Mouse (Mus musculus) hindbrain, embryonic 16.5 days (tissue): Measurements from ENCODE around the gene Ppt1. TPM values are rescaled to one million over a fixed set of nuclear protein-coding genes. Genes with fewer than 3 reads are reported as not detected.

Source experiments
- ATAC-seq: fragments of 200-750 bp; cut with Nextera tagmentation; 2 replicates; pipeline ENCODE4 v1.8.0; 2017; ENCODE audit warnings: moderate TSS enrichment, moderate library complexity
- H3K27ac ChIP-seq: fragments of 300-500 bp; sonication (generic); 2 replicates; pipeline ENCODE4 v1.5.1; 2014; ENCODE audit warnings: low read depth, mild to moderate bottlenecking, control low read depth, low read length, moderate library complexity
- H3K27me3 ChIP-seq: fragments of 300-500 bp; sonication (generic); replicated peaks from 2 replicates; pipeline ENCODE4 v1.6.1; 2014; ENCODE audit warnings: low read length; ENCODE audit not compliant: control insufficient read depth, insufficient read depth
- H3K36me3 ChIP-seq: fragments of 300-500 bp; sonication (generic); 2 replicates; pipeline ENCODE4 v1.6.1; 2014; ENCODE audit warnings: mild to moderate bottlenecking, low read length, moderate library complexity, mixed read lengths; ENCODE audit not compliant: control insufficient read depth, insufficient read depth
- H3K4me1 ChIP-seq: fragments of 300-500 bp; sonication (generic); 2 replicates; pipeline ENCODE4 v1.6.1; 2014; ENCODE audit warnings: low read depth, low read length; ENCODE audit not compliant: control insufficient read depth, insufficient read depth
- H3K4me2 ChIP-seq: fragments of 300-500 bp; sonication (generic); 2 replicates; pipeline ENCODE4 v1.6.1; 2014; ENCODE audit warnings: mild to moderate bottlenecking, low read length, control low read depth, moderate library complexity
- H3K4me3 ChIP-seq: fragments of 300-500 bp; sonication (generic); 2 replicates; pipeline ENCODE4 v1.5.1; 2014; ENCODE audit warnings: mild to moderate bottlenecking, low read length, control low read depth, moderate library complexity
- H3K9ac ChIP-seq: fragments of 300-500 bp; sonication (generic); 2 replicates; pipeline ENCODE4 v1.6.1; 2014; ENCODE audit warnings: low read depth, mild to moderate bottlenecking, control low read depth, low read length, moderate library complexity
- H3K9me3 ChIP-seq: fragments of 300-500 bp; sonication (generic); 2 replicates; pipeline ENCODE4 v1.6.1; 2014; ENCODE audit warnings: mild to moderate bottlenecking, low read length, moderate library complexity; ENCODE audit not compliant: control insufficient read depth
- WGBS: fragments of 180-500 bp; shearing (Covaris S2); extraction: QIAGEN DNeasy Blood & Tissue Kit; methylation state at CpG from one replicate; pipeline ENCODE4 v1.1.7; 2014; 5-methylcytosine and 5-hydroxymethylcytosine counted together
- polyA plus RNA-seq: library from polyadenylated mRNA; unstranded; fragments of >200 nt; fragmentation: Nextera tagmentation; extraction: Ambion mirVana; gene quantifications from 2 replicates; pipeline ENCODE4 v1.2.1, GENCODE M21; 2015

The Ppt1 gene
- polyA plus RNA-seq, 1 experiment from 2014 or later: 99.7 TPM

- Histone ChIP-seq H3K4me1 (no peaks in the 10 kb centered on the region), H3K27me3 (no peaks in the 10 kb centered on the region), H3K4me3 (no peak overlapping the region), H3K4me2 (no peak overlapping the region), H3K27ac (no peak overlapping the region), H3K9ac (no peak overlapping the region), H3K9me3 (no peaks in the 10 kb centered on the region), H3K36me3 (peaks cover 35% of the 10 kb centered on the region)
- 46% methylated on average over 2 of the region's 2 CpGs for WGBS
- ATAC-seq: no peak
Observed at GRCm38 (mm10) chr4:122857909-122858308, 21.9 kb downstream of the Ppt1 start.

GRCm38 (mm10) chr4:122859096-122859674 lies 23.1 kb downstream of the Ppt1 start:
- Histone ChIP-seq H3K4me3 (no peak overlapping the region), H3K27me3 (no peaks in the 10 kb centered on the region), H3K9me3 (no peaks in the 10 kb centered on the region), H3K27ac (no peak overlapping the region), H3K4me1 (no peaks in the 10 kb centered on the region), H3K4me2 (no peak overlapping the region), H3K9ac (no peak overlapping the region), H3K36me3 (peaks cover 40% of the 10 kb centered on the region)
- ATAC-seq: no peak
- 77% methylated on average over 6 of the region's 6 CpGs for WGBS

GRCm38 (mm10) chr4:122861836-122862235 lies 25.8 kb downstream of the Ppt1 start:
- no peaks in the 10 kb centered on the region for H3K4me1 ChIP-seq
- no peak overlapping the region for H3K4me3 ChIP-seq
- H3K9me3 ChIP-seq: no peaks in the 10 kb centered on the region
- no peak for ATAC-seq
- 85% methylated on average over 4 of the region's 4 CpGs for WGBS
- no peak overlapping the region for H3K4me2 ChIP-seq
- H3K27ac ChIP-seq: no peak overlapping the region
- H3K9ac ChIP-seq: no peak overlapping the region
- H3K36me3 ChIP-seq: peaks cover 44% of the 10 kb centered on the region
- no peaks in the 10 kb centered on the region for H3K27me3 ChIP-seq

DNA sequence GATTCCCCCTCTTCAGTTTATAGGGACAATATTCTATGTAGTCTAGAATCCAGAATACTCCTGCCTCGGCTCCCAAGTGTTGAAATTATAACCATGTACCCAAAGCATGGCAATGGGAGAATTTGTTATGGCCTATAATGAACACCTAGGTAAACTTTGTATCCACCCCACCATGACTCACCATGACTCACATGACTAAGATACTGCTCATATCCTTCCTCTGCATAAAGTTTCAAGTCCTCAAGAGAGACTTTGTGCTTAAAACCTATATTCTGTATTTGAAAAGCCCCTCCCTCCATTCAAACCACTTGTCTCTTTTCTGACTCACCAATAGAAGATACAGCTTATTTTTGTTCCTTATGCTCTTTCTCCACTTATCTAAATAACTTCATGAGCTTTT lies 32.0 kb downstream of the Ppt1 start:
- no peak overlapping the region for H3K4me2 ChIP-seq
- H3K4me3 ChIP-seq: no peak overlapping the region
- 95% methylated on average over 1 of the region's 1 CpGs for WGBS
- no peaks in the 10 kb centered on the region for H3K9me3 ChIP-seq
- no peak overlapping the region for H3K9ac ChIP-seq
- H3K4me1 ChIP-seq: no peaks in the 10 kb centered on the region
- H3K27ac ChIP-seq: no peak overlapping the region
- H3K27me3 ChIP-seq: no peaks in the 10 kb centered on the region
- no peak for ATAC-seq
- peaks cover 59% of the 10 kb centered on the region for H3K36me3 ChIP-seq

DNA sequence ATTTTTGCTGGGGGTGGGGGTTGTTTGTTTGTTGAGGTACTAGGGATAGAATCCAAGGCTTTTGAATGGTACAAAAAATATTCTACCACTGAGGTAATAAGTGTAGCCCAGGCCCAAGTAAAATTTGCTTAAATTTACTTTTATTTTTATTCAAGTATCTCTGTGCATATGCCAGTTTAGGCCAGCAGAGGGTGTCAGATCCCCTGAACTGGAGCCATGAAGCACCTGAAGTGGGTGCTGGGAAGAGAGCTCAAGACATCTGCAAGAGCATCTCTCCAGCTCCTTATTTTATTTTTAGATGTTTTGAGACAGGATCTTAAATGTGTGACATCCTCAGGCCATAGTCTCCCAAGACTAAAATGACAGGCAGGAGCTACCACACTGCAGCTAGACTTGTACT lies 34.0 kb downstream of the Ppt1 start:
- Histone ChIP-seq H3K9me3 (no peaks in the 10 kb centered on the region), H3K27me3 (no peaks in the 10 kb centered on the region), H3K27ac (no peak overlapping the region), H3K4me3 (no peak overlapping the region), H3K4me1 (no peaks in the 10 kb centered on the region), H3K9ac (no peak overlapping the region), H3K36me3 (peaks cover 48% of the 10 kb centered on the region), H3K4me2 (no peak overlapping the region)
- ATAC-seq: no peak

GRCm38 (mm10) chr4:122870741-122871140 lies 34.7 kb downstream of the Ppt1 start:
- Histone ChIP-seq H3K27me3 (no peaks in the 10 kb centered on the region), H3K4me2 (no peak overlapping the region), H3K4me3 (no peak overlapping the region), H3K9me3 (no peaks in the 10 kb centered on the region), H3K27ac (no peak overlapping the region), H3K9ac (no peak overlapping the region), H3K36me3 (peaks cover 41% of the 10 kb centered on the region), H3K4me1 (no peaks in the 10 kb centered on the region)
- WGBS: 89% methylated on average over 5 of the region's 5 CpGs
- ATAC-seq: no peak

GRCm38 (mm10) chr4:122871269-122871668 lies 35.2 kb downstream of the Ppt1 start:
- H3K27ac ChIP-seq: no peak overlapping the region
- H3K4me3 ChIP-seq: no peak overlapping the region
- H3K4me2 ChIP-seq: no peak overlapping the region
- no peaks in the 10 kb centered on the region for H3K4me1 ChIP-seq
- no peak overlapping the region for H3K9ac ChIP-seq
- ATAC-seq: no peak
- H3K9me3 ChIP-seq: no peaks in the 10 kb centered on the region
- no peaks in the 10 kb centered on the region for H3K27me3 ChIP-seq
- H3K36me3 ChIP-seq: peaks cover 36% of the 10 kb centered on the region
- 91% methylated on average over 11 of the region's 11 CpGs for WGBS

DNA sequence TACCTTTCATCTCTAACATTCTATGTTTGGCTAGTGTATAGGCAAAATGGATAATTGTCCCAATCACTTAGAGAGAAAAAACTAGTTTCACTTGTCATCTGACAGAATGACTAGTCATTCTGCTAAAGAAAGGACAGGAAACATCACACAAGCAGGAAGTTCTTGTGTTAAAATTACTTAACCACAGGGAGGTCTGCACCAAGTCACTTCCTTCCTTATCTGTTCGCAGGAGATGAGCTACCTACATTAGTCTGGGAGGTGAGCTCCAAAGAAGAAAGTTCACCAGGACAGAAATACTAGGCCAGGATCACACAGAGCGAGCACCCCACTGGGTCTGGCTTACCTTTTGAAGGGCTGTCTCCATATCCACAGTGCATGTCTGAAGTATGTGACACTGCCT lies 35.9 kb downstream of the Ppt1 start:
- Histone ChIP-seq H3K4me2 (no peak overlapping the region), H3K27ac (no peak overlapping the region), H3K36me3 (peaks cover 34% of the 10 kb centered on the region), H3K9ac (no peak overlapping the region), H3K27me3 (no peaks in the 10 kb centered on the region), H3K4me3 (no peak overlapping the region), H3K9me3 (no peaks in the 10 kb centered on the region), H3K4me1 (no peaks in the 10 kb centered on the region)
- no peak for ATAC-seq
- 90% methylated on average over 2 of the region's 2 CpGs for WGBS

GRCm38 (mm10) chr4:122873003-122873402 lies 37.0 kb downstream of the Ppt1 start:
- Histone ChIP-seq H3K27me3 (no peaks in the 10 kb centered on the region), H3K9me3 (no peaks in the 10 kb centered on the region), H3K4me2 (no peak overlapping the region), H3K36me3 (peaks cover 28% of the 10 kb centered on the region), H3K27ac (no peak overlapping the region), H3K4me3 (no peak overlapping the region), H3K9ac (no peak overlapping the region), H3K4me1 (no peaks in the 10 kb centered on the region)
- ATAC-seq: no peak
- WGBS: 89% methylated on average over 5 of the region's 5 CpGs

DNA sequence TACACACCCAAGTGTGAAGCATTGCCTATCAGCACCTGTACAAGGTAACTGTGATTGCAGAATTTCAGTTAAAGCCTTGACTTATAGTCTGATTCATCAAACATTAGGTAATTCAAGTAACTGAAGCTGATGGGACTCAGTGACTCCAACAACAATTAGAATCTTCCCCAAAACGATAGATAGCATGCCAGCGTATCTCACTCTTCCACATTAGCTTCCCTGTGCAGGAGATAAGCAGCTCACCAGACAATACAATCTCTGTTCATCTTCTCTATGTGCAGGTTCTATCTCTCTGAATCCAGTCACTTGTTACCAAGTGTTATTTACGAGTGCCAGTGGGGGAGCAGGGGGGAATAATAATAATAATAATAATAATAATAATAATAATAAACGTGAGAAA lies 37.5 kb downstream of the Ppt1 start:
- no peak overlapping the region for H3K9ac ChIP-seq
- H3K9me3 ChIP-seq: no peaks in the 10 kb centered on the region
- H3K4me1 ChIP-seq: no peaks in the 10 kb centered on the region
- H3K4me3 ChIP-seq: no peak overlapping the region
- no peak for ATAC-seq
- H3K4me2 ChIP-seq: no peak overlapping the region
- H3K27ac ChIP-seq: no peak overlapping the region
- 87% methylated on average over 4 of the region's 4 CpGs for WGBS
- no peaks in the 10 kb centered on the region for H3K27me3 ChIP-seq
- peaks cover 26% of the 10 kb centered on the region for H3K36me3 ChIP-seq
